Mouse (Mus musculus): ENCODE data around the gene Mcm2.

Gene Mcm2

GRCm38 (mm10) chr6:88893559-88893958, 5.0 kb downstream of the Mcm2 start:
- in situ Hi-C loops (cut with MboI, MseI), result no loop called here

GRCm38 (mm10) chr6:88890832-88891231, 7.7 kb downstream of the Mcm2 start:
- in situ Hi-C loops (cut with MboI, MseI), result no loop called here

- in situ Hi-C loops (cut with MboI, MseI), result no loop called here
These were observed 9.1 kb downstream of the Mcm2 start for GRCm38 (mm10) chr6:88889410-88890042.

GRCm38 (mm10) chr6:88886417-88886967, 12.1 kb downstream of the Mcm2 start:
- in situ Hi-C loops (cut with MboI, MseI), result no loop called here

- in situ Hi-C loops (cut with MboI, MseI), result no loop called here
These were observed 12.8 kb downstream of the Mcm2 start for GRCm38 (mm10) chr6:88885644-88886416.

- in situ Hi-C loops (cut with MboI, MseI), result no loop called here
These were observed 13.9 kb downstream of the Mcm2 start for GRCm38 (mm10) chr6:88884690-88885089.

GRCm38 (mm10) chr6:88884195-88884594, 14.4 kb downstream of the Mcm2 start:
- in situ Hi-C loops (cut with MboI, MseI), result no loop called here

GRCm38 (mm10) chr6:88881334-88881733, 17.2 kb downstream of the Mcm2 start:
- in situ Hi-C loops (cut with MboI, MseI), result no loop called here

- in situ Hi-C loops (cut with MboI, MseI), result loop anchor here in 1 of 2 experiments (10.0 kb wide), 1 partner anchor 695 kb away; no protein-coding TSS in a partner anchor
These were observed 19.1 kb downstream of the Mcm2 start for GRCm38 (mm10) chr6:88879471-88879870.

- in situ Hi-C loops (cut with MboI, MseI), result loop anchor here (10.0 to 25.0 kb wide), 2 partner anchors 688 to 690 kb away; partner anchors contain the start of gene Gata2 (in 1 of the 2)
These were observed 23.6 kb downstream of the Mcm2 start, which contains the start of gene Podxl2 for GRCm38 (mm10) chr6:88874868-88875508. TSS of gene Podxl2 (minus strand) at chr6:88875044.

GRCm38 (mm10) chr6:88873965-88874867, 24.4 kb downstream of the Mcm2 start:
- in situ Hi-C loops (cut with MboI, MseI), result loop anchor here (10.0 to 25.0 kb wide), 2 partner anchors 687 to 689 kb away; partner anchors contain the start of gene Gata2 (in 1 of the 2)

- in situ Hi-C loops (cut with MboI, MseI), result loop anchor here (10.0 to 25.0 kb wide), 2 partner anchors 686 to 688 kb away; partner anchors contain the start of gene Gata2 (in 1 of the 2)
These were observed 25.8 kb downstream of the Mcm2 start for GRCm38 (mm10) chr6:88872811-88873210.

- in situ Hi-C loops (cut with MboI, MseI), result loop anchor here (10.0 to 25.0 kb wide), 2 partner anchors 684 to 687 kb away; partner anchors contain the start of gene Gata2 (in 1 of the 2)
These were observed 27.0 kb downstream of the Mcm2 start for GRCm38 (mm10) chr6:88871546-88871945.

GRCm38 (mm10) chr6:88870594-88870993, 28.0 kb downstream of the Mcm2 start:
- in situ Hi-C loops (cut with MboI, MseI), result loop anchor here (10.0 to 25.0 kb wide), 2 partner anchors 683 to 686 kb away; partner anchors contain the start of gene Gata2 (in 1 of the 2)

GRCm38 (mm10) chr6:88869459-88869858, 29.1 kb downstream of the Mcm2 start:
- in situ Hi-C loops (cut with MboI, MseI), result loop anchor here in 1 of 2 experiments (25.0 kb wide), 1 partner anchor 682 kb away; the partner anchor contains the start of gene Gata2

GRCm38 (mm10) chr6:88865704-88866103, 32.9 kb downstream of the Mcm2 start:
- in situ Hi-C loops (cut with MboI, MseI), result loop anchor here in 1 of 2 experiments (25.0 kb wide), 1 partner anchor 678 kb away; the partner anchor contains the start of gene Gata2

GRCm38 (mm10) chr6:88860914-88861313, 37.7 kb downstream of the Mcm2 start:
- in situ Hi-C loops (cut with MboI, MseI), result loop anchor here in 1 of 2 experiments (25.0 kb wide), 1 partner anchor 674 kb away; the partner anchor contains the start of gene Gata2

- in situ Hi-C loops (cut with MboI, MseI), result loop anchor here in 1 of 2 experiments (5.0 to 25.0 kb wide), 2 partner anchors 306 to 671 kb away; partner anchors contain the start of gene Gata2
These were observed 40.2 kb downstream of the Mcm2 start for GRCm38 (mm10) chr6:88858341-88858740.

- in situ Hi-C loops (cut with MboI, MseI), result loop anchor here in 1 of 2 experiments (5.0 to 25.0 kb wide), 2 partner anchors 306 to 671 kb away; partner anchors contain the start of gene Gata2
These were observed 40.8 kb downstream of the Mcm2 start for GRCm38 (mm10) chr6:88857830-88858229.

GRCm38 (mm10) chr6:88857249-88857648, 41.3 kb downstream of the Mcm2 start:
- in situ Hi-C loops (cut with MboI, MseI), result loop anchor here in 1 of 2 experiments (5.0 to 25.0 kb wide), 2 partner anchors 305 to 670 kb away; partner anchors contain the start of gene Gata2
